Mouse (Mus musculus): ENCODE results near the gene Adm. TPM values are rescaled to one million over a fixed set of nuclear protein-coding genes. Genes with fewer than 3 reads are reported as not detected.
A peak's percentile ranks its signal among the peaks of the same experiment; 100 is the strongest.

The Adm gene
- polyA plus RNA-seq, 1 experiment from 2014 or later, result 2.0 TPM

- H3K36me3 ChIP-seq (ENCODE audit: control insufficient read depth, insufficient read depth, low read length), result no peaks in the 10 kb centered on the region
- H3K9ac ChIP-seq (replicated peaks; ENCODE audit: low read depth, low read length), result peak overlapping the region; percentile 95
- H3K27ac ChIP-seq (ENCODE audit: low read depth, low read length), result peak overlapping the region; percentile 98
- 0 out of 2 replicates have a peak, but pooled peaks cover 3% of the 10 kb centered on the region for H3K4me1 ChIP-seq (ENCODE audit: control insufficient read depth, insufficient read depth, low read length)
- no peaks in the 10 kb centered on the region for H3K9me3 ChIP-seq (ENCODE audit: control insufficient read depth, low read length)
- peak overlapping the region; percentile 96 for H3K4me3 ChIP-seq (ENCODE audit: low read depth, low read length)
- peak; percentile 42 for ATAC-seq (ENCODE audit: low read depth)
- 2% methylated on average over 17 of the region's 17 CpGs for WGBS
- H3K4me2 ChIP-seq (ENCODE audit: low read depth, low read length), result peak overlapping the region; percentile 84
- H3K27me3 ChIP-seq (ENCODE audit: control insufficient read depth, insufficient read depth, low read length), result no peaks in the 10 kb centered on the region
Observed at GRCm38 (mm10) chr7:110613381-110614132, 13.9 kb upstream of the Adm start.

GRCm38 (mm10) chr7:110614133-110615063 is 13.1 kb upstream of the Adm start, which contains the start of gene Sbf2:
Sbf2 (minus strand) TSS chr7:110614922.
- Histone ChIP-seq H3K27ac (ENCODE audit: low read depth, low read length) (peak within 1 kb of the TSS; percentile 98), H3K4me1 (ENCODE audit: control insufficient read depth, insufficient read depth, low read length) (0 out of 2 replicates have a peak, but pooled peaks cover 3% of the 10 kb centered on the region), H3K27me3 (ENCODE audit: control insufficient read depth, insufficient read depth, low read length) (no peaks in the 10 kb centered on the region), H3K4me3 (ENCODE audit: low read depth, low read length) (peak within 1 kb of the TSS; percentile 96), H3K9me3 (ENCODE audit: control insufficient read depth, low read length) (no peaks in the 10 kb centered on the region), H3K4me2 (ENCODE audit: low read depth, low read length) (peak within 1 kb of the TSS; percentile 84), H3K9ac (replicated peaks; ENCODE audit: low read depth, low read length) (peak within 1 kb of the TSS; percentile 95), H3K36me3 (ENCODE audit: control insufficient read depth, insufficient read depth, low read length) (no peaks in the 10 kb centered on the region)
- ATAC-seq (ENCODE audit: low read depth), result peak; percentile 91
- under 1% methylated on average over 89 of the region's 127 CpGs for WGBS

GRCm38 (mm10) chr7:110615151-110615631 is 12.3 kb upstream of the Adm start:
- WGBS, result 3% methylated on average over 20 of the region's 20 CpGs
- ATAC-seq (ENCODE audit: low read depth), result peak; percentile 23

GRCm38 (mm10) chr7:110615792-110616191 is 11.7 kb upstream of the Adm start:
- no peak overlapping the region for H3K9ac ChIP-seq (replicated peaks; ENCODE audit: low read depth, low read length)
- no peak overlapping the region for H3K27ac ChIP-seq (ENCODE audit: low read depth, low read length)
- H3K36me3 ChIP-seq (ENCODE audit: control insufficient read depth, insufficient read depth, low read length), result no peaks in the 10 kb centered on the region
- H3K9me3 ChIP-seq (ENCODE audit: control insufficient read depth, low read length), result no peaks in the 10 kb centered on the region
- peak overlapping the region; percentile 84; the same call in 1 of the 2 replicates for H3K4me2 ChIP-seq (ENCODE audit: low read depth, low read length)
- H3K4me1 ChIP-seq (ENCODE audit: control insufficient read depth, insufficient read depth, low read length), result 0 out of 2 replicates have a peak, but pooled peaks cover 3% of the 10 kb centered on the region
- 14% methylated on average over 11 of the region's 11 CpGs for WGBS
- H3K4me3 ChIP-seq (ENCODE audit: low read depth, low read length), result peak overlapping the region; percentile 96; the same call in 1 of the 2 replicates
- no peak for ATAC-seq (ENCODE audit: low read depth)
- H3K27me3 ChIP-seq (ENCODE audit: control insufficient read depth, insufficient read depth, low read length), result no peaks in the 10 kb centered on the region

More at GRCm38 (mm10) chr7:110615151-110615631, 12.3 kb upstream of the Adm start:
- Histone ChIP-seq H3K4me1 (ENCODE audit: control insufficient read depth, insufficient read depth, low read length) (0 out of 2 replicates have a peak, but pooled peaks cover 3% of the 10 kb centered on the region), H3K9ac (replicated peaks; ENCODE audit: low read depth, low read length) (peak overlapping the region; percentile 95), H3K4me3 (ENCODE audit: low read depth, low read length) (peak overlapping the region; percentile 96), H3K27me3 (ENCODE audit: control insufficient read depth, insufficient read depth, low read length) (no peaks in the 10 kb centered on the region), H3K4me2 (ENCODE audit: low read depth, low read length) (peak overlapping the region; percentile 84), H3K27ac (ENCODE audit: low read depth, low read length) (peak overlapping the region; percentile 98), H3K36me3 (ENCODE audit: control insufficient read depth, insufficient read depth, low read length) (no peaks in the 10 kb centered on the region), H3K9me3 (ENCODE audit: control insufficient read depth, low read length) (no peaks in the 10 kb centered on the region)

GRCm38 (mm10) chr7:110619086-110619611 is 8.3 kb upstream of the Adm start:
- Histone ChIP-seq H3K4me1 (ENCODE audit: control insufficient read depth, insufficient read depth, low read length) (no peaks in the 10 kb centered on the region), H3K9ac (replicated peaks; ENCODE audit: low read depth, low read length) (no peak overlapping the region), H3K27ac (ENCODE audit: low read depth, low read length) (no peak overlapping the region), H3K4me3 (ENCODE audit: low read depth, low read length) (no peak overlapping the region), H3K27me3 (ENCODE audit: control insufficient read depth, insufficient read depth, low read length) (no peaks in the 10 kb centered on the region), H3K36me3 (ENCODE audit: control insufficient read depth, insufficient read depth, low read length) (no peaks in the 10 kb centered on the region), H3K4me2 (ENCODE audit: low read depth, low read length) (no peak overlapping the region), H3K9me3 (ENCODE audit: control insufficient read depth, low read length) (no peaks in the 10 kb centered on the region)
- 55% methylated on average over 9 of the region's 9 CpGs for WGBS
- no peak for ATAC-seq (ENCODE audit: low read depth)

- Histone ChIP-seq H3K27me3 (ENCODE audit: control insufficient read depth, insufficient read depth, low read length) (peaks cover 28% of the 10 kb centered on the region), H3K36me3 (ENCODE audit: control insufficient read depth, insufficient read depth, low read length) (no peaks in the 10 kb centered on the region), H3K4me1 (ENCODE audit: control insufficient read depth, insufficient read depth, low read length) (peaks cover 21% of the 10 kb centered on the region), H3K9ac (replicated peaks; ENCODE audit: low read depth, low read length) (no peak overlapping the region), H3K4me2 (ENCODE audit: low read depth, low read length) (no peak overlapping the region), H3K27ac (ENCODE audit: low read depth, low read length) (no peak overlapping the region), H3K9me3 (ENCODE audit: control insufficient read depth, low read length) (no peaks in the 10 kb centered on the region), H3K4me3 (ENCODE audit: low read depth, low read length) (no peak overlapping the region)
- 49% methylated on average over 2 of the region's 2 CpGs for WGBS
- no peak for ATAC-seq (ENCODE audit: low read depth)
Observed at GRCm38 (mm10) chr7:110624067-110624466, 3.4 kb upstream of the Adm start.

- Histone ChIP-seq H3K36me3 (ENCODE audit: control insufficient read depth, insufficient read depth, low read length) (no peaks in the 10 kb centered on the region), H3K4me3 (ENCODE audit: low read depth, low read length) (no peak overlapping the region), H3K4me1 (ENCODE audit: control insufficient read depth, insufficient read depth, low read length) (peaks cover 25% of the 10 kb centered on the region), H3K27ac (ENCODE audit: low read depth, low read length) (no peak overlapping the region), H3K9ac (replicated peaks; ENCODE audit: low read depth, low read length) (no peak overlapping the region), H3K9me3 (ENCODE audit: control insufficient read depth, low read length) (no peaks in the 10 kb centered on the region), H3K27me3 (ENCODE audit: control insufficient read depth, insufficient read depth, low read length) (peaks cover 35% of the 10 kb centered on the region), H3K4me2 (ENCODE audit: low read depth, low read length) (no peak overlapping the region)
- no peak for ATAC-seq (ENCODE audit: low read depth)
- 86% methylated on average over 13 of the region's 13 CpGs for WGBS
Observed at GRCm38 (mm10) chr7:110624961-110625360, 2.5 kb upstream of the Adm start.

GRCm38 (mm10) chr7:110625489-110625888 is 2.0 kb upstream of the Adm start:
- no peaks in the 10 kb centered on the region for H3K9me3 ChIP-seq (ENCODE audit: control insufficient read depth, low read length)
- no peaks in the 10 kb centered on the region for H3K36me3 ChIP-seq (ENCODE audit: control insufficient read depth, insufficient read depth, low read length)
- no peak overlapping the region for H3K4me3 ChIP-seq (ENCODE audit: low read depth, low read length)
- no peak overlapping the region for H3K27ac ChIP-seq (ENCODE audit: low read depth, low read length)
- no peak for ATAC-seq (ENCODE audit: low read depth)
- 57% methylated on average over 10 of the region's 10 CpGs for WGBS
- H3K4me1 ChIP-seq (ENCODE audit: control insufficient read depth, insufficient read depth, low read length), result peaks cover 27% of the 10 kb centered on the region
- H3K4me2 ChIP-seq (ENCODE audit: low read depth, low read length), result no peak overlapping the region
- peaks cover 36% of the 10 kb centered on the region for H3K27me3 ChIP-seq (ENCODE audit: control insufficient read depth, insufficient read depth, low read length)
- H3K9ac ChIP-seq (replicated peaks; ENCODE audit: low read depth, low read length), result no peak overlapping the region
